Mouse (Mus musculus): ENCODE results near the gene Acsm1. TPM values are rescaled to one million over a fixed set of nuclear protein-coding genes. Genes with fewer than 3 reads are reported as not detected.
"Not testable (repeated sequence)": the region's sequence is repeated elsewhere in the genome, so short reads cannot be mapped to it uniquely, and the experiment has no call there.

Acsm1 gene
- not detected in 2 replicates for polyA plus RNA-seq (2012)

GRCm38 (mm10) chr7:119606664-119607076, at the start of gene Acsm1:
Acsm1 (plus strand) TSS chr7:119607026.
- no peaks in the 10 kb centered on the region for H3K4me1 ChIP-seq (ENCODE audit: control insufficient read depth)
- H3K27me3 ChIP-seq (ENCODE audit: control insufficient read depth) = no peaks in the 10 kb centered on the region
- H3K4me3 ChIP-seq (replicated peaks) = no peak within 1 kb of the TSS
- no peaks in the 10 kb centered on the region for H3K9me3 ChIP-seq (ENCODE audit: control insufficient read depth, low read length)
- TF ChIP-seq GATA1 (IDR thresholded peaks at IDR 0.05; ENCODE audit: low read length) (no peak), TAL1 (IDR thresholded peaks at IDR 0.05; ENCODE audit: low read length) (no peak)
- H3K36me3 ChIP-seq (ENCODE audit: control insufficient read depth) = no peaks in the 10 kb centered on the region

- no peak for TF ChIP-seq GATA1 (IDR thresholded peaks at IDR 0.05; ENCODE audit: low read length)
- no peak for TF ChIP-seq TAL1 (IDR thresholded peaks at IDR 0.05; ENCODE audit: low read length)
- H3K27me3 ChIP-seq (ENCODE audit: control insufficient read depth) = no peaks in the 10 kb centered on the region
- H3K4me3 ChIP-seq (replicated peaks) = no peak overlapping the region
- H3K9me3 ChIP-seq (ENCODE audit: control insufficient read depth, low read length) = no peaks in the 10 kb centered on the region
- no peaks in the 10 kb centered on the region for H3K4me1 ChIP-seq (ENCODE audit: control insufficient read depth)
- H3K36me3 ChIP-seq (ENCODE audit: control insufficient read depth) = no peaks in the 10 kb centered on the region
Measured at GRCm38 (mm10) chr7:119559789-119560451, 46.9 kb upstream of the Acsm1 start.

DNA sequence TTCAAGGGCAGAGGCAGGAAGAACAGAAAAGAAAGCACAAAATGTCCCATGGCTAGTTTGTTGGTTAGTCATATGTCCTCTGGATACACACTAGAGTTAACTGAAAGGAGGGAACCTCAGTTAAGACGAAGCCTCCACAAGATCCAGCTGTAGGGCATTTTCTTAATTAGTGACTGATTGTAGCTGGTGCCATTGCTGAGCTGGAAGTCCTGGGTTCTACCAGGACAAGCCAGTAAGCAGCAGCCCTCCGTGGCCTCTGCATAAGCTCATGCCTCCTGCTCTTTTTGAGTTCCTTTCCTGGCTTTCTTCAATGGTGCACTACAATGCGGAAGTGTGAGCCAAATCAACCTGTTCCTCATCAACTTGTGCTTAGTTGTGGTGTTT, 46.4 kb upstream of the Acsm1 start:
- Histone ChIP-seq H3K27me3 (ENCODE audit: control insufficient read depth) (no peaks in the 10 kb centered on the region), H3K9me3 (ENCODE audit: control insufficient read depth, low read length) (no peaks in the 10 kb centered on the region), H3K36me3 (ENCODE audit: control insufficient read depth) (no peaks in the 10 kb centered on the region), H3K4me3 (replicated peaks) (no peak overlapping the region), H3K4me1 (ENCODE audit: control insufficient read depth) (no peaks in the 10 kb centered on the region)
- TF ChIP-seq TAL1 (IDR thresholded peaks at IDR 0.05; ENCODE audit: low read length) = no peak
- TF ChIP-seq GATA1 (IDR thresholded peaks at IDR 0.05; ENCODE audit: low read length) = no peak

- Histone ChIP-seq H3K4me1 (ENCODE audit: control insufficient read depth) (no peaks in the 10 kb centered on the region), H3K27me3 (ENCODE audit: control insufficient read depth) (no peaks in the 10 kb centered on the region), H3K4me3 (replicated peaks) (no peak overlapping the region), H3K9me3 (ENCODE audit: control insufficient read depth, low read length) (no peaks in the 10 kb centered on the region), H3K36me3 (ENCODE audit: control insufficient read depth) (no peaks in the 10 kb centered on the region)
- TF ChIP-seq TAL1 (IDR thresholded peaks at IDR 0.05; ENCODE audit: low read length) (no peak), GATA1 (IDR thresholded peaks at IDR 0.05; ENCODE audit: low read length) (no peak)
Measured at GRCm38 (mm10) chr7:119561441-119561840, 45.4 kb upstream of the Acsm1 start.

- not testable (repeated sequence) for H3K27me3 ChIP-seq (ENCODE audit: control insufficient read depth); H3K9me3 ChIP-seq (ENCODE audit: control insufficient read depth, low read length); H3K4me1 ChIP-seq (ENCODE audit: control insufficient read depth)
Measured at GRCm38 (mm10) chr7:119562476-119562875, 44.4 kb upstream of the Acsm1 start.

DNA sequence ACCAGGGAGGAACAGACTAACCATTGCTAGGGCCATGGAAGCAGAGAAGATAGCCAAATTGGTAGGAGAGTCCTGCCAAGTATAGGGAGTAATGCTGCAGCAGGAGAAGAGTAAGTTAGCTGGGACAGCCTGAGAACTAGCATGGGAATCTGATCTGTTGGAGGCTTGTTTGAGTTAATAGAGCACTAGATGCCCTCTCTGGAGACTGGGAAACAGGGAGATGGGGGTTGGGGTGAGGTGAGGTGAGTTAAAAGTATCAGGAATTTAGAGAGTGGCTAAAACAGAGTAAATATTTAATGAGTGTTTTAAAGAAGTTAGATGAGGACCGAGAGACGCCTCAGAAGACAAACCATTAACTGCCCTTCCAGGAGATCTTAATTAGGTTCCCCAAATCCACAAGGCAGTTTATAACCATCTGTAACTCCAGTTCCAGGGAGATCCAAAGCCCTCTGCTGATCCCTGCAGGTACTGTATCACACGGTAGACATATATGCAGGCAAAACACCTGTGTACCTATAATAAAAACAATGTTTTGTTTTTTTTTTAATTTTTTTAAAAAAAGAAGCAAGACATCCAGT, 12.2 kb upstream of the Acsm1 start:
- no peaks in the 10 kb centered on the region for H3K27me3 ChIP-seq (ENCODE audit: control insufficient read depth)
- H3K9me3 ChIP-seq (ENCODE audit: control insufficient read depth, low read length) = no peaks in the 10 kb centered on the region
- H3K4me1 ChIP-seq (ENCODE audit: control insufficient read depth) = no peaks in the 10 kb centered on the region
- H3K36me3 ChIP-seq (ENCODE audit: control insufficient read depth) = no peaks in the 10 kb centered on the region
- no peak overlapping the region for H3K4me3 ChIP-seq (replicated peaks)
- TF ChIP-seq TAL1 (IDR thresholded peaks at IDR 0.05; ENCODE audit: low read length) = no peak
- TF ChIP-seq GATA1 (IDR thresholded peaks at IDR 0.05; ENCODE audit: low read length) = no peak

More at GRCm38 (mm10) chr7:119562476-119562875, 44.4 kb upstream of the Acsm1 start:
- not testable (repeated sequence) for H3K4me3 ChIP-seq (replicated peaks); H3K36me3 ChIP-seq (ENCODE audit: control insufficient read depth)

GRCm38 (mm10) chr7:119595306-119595705, 11.5 kb upstream of the Acsm1 start:
- no peaks in the 10 kb centered on the region for H3K36me3 ChIP-seq (ENCODE audit: control insufficient read depth)

DNA sequence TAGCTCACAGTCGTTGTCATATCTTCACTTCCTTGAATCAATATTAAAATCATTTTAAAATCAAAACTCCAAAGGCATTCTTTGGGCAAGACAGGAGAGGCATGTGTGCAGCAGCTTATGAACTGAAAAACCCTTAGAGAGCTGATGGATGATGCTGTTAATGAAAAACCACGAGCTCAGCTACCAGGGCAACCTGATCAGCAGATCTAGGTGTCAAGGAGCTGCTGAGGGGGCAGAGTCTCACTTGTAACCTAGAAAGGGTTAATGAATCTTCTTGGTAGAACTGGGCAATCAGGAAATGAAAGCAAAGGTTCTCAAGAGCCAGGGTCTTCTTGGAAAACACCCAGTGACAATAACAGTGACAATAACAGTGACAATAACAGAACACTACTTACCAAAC, 10.3 kb upstream of the Acsm1 start:
- Histone ChIP-seq H3K36me3 (ENCODE audit: control insufficient read depth) (no peaks in the 10 kb centered on the region), H3K9me3 (ENCODE audit: control insufficient read depth, low read length) (no peaks in the 10 kb centered on the region), H3K27me3 (ENCODE audit: control insufficient read depth) (no peaks in the 10 kb centered on the region), H3K4me3 (replicated peaks) (no peak overlapping the region), H3K4me1 (ENCODE audit: control insufficient read depth) (no peaks in the 10 kb centered on the region)
- no peak for TF ChIP-seq GATA1 (IDR thresholded peaks at IDR 0.05; ENCODE audit: low read length)
- TF ChIP-seq TAL1 (IDR thresholded peaks at IDR 0.05; ENCODE audit: low read length) = no peak

More at GRCm38 (mm10) chr7:119595306-119595705, 11.5 kb upstream of the Acsm1 start:
- no peak overlapping the region for H3K4me3 ChIP-seq (replicated peaks)
- H3K27me3 ChIP-seq (ENCODE audit: control insufficient read depth) = no peaks in the 10 kb centered on the region
- no peaks in the 10 kb centered on the region for H3K4me1 ChIP-seq (ENCODE audit: control insufficient read depth)
- TF ChIP-seq TAL1 (IDR thresholded peaks at IDR 0.05; ENCODE audit: low read length) (no peak), GATA1 (IDR thresholded peaks at IDR 0.05; ENCODE audit: low read length) (no peak)
- H3K9me3 ChIP-seq (ENCODE audit: control insufficient read depth, low read length) = no peaks in the 10 kb centered on the region

- Histone ChIP-seq H3K27me3 (ENCODE audit: control insufficient read depth) (no peaks in the 10 kb centered on the region), H3K36me3 (ENCODE audit: control insufficient read depth) (no peaks in the 10 kb centered on the region), H3K4me1 (ENCODE audit: control insufficient read depth) (no peaks in the 10 kb centered on the region), H3K4me3 (replicated peaks) (no peak overlapping the region), H3K9me3 (ENCODE audit: control insufficient read depth, low read length) (no peaks in the 10 kb centered on the region)
- TF ChIP-seq TAL1 (IDR thresholded peaks at IDR 0.05; ENCODE audit: low read length) (no peak), GATA1 (IDR thresholded peaks at IDR 0.05; ENCODE audit: low read length) (no peak)
Measured at GRCm38 (mm10) chr7:119601195-119601953, 5.5 kb upstream of the Acsm1 start.

Measured in erythroblast, embryonic 14.5 days (primary cell).